Mouse (Mus musculus): ENCODE data around the gene Agpat1. TPM values are rescaled to one million over a fixed set of nuclear protein-coding genes. Genes with fewer than 3 reads are reported as not detected.

Agpat1 gene
- polyA plus RNA-seq, 1 experiment from 2014 or later, result 35.7 TPM

DNA sequence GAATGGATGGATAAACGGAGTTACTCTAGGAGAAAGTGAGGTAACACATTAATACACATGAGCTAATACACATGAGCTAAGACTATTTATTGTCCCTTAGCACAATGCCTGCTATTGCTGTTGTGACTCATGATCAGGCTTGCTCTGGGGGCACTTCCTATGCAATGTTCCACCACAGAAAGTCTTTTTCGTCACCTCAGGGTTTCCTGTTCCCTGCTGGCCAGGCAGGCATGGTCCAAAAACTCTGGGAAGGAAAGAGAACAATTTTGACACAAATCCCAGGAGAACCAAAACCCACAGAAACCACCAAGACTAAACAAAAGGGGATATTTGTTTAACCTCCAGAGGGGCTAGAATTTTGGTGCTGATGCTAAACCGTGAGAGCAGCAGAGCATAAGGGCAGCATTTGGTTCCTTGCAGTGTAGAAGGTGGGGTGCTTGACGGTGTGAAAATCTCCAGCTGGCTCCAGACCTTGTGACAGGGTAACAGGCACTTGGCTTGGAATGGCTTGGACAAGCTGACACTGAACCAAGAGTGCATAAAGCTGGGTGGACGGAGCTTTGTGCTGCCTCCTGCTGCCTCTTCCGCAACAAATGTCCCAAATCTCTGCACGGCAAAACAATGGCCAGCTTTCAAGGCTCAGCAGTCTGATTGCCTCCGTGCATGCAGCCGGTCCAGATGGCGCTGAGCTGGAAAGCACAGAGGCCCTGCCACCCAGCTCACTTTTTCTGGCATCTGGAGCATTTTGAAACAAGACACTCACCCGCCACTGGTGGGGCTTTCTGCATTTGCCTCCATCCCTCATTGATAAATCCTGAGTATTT lies 36.9 kb downstream of the Agpat1 start:
- peak overlapping the region; percentile 68 for H3K27ac ChIP-seq (ENCODE audit: low read length)
- TF ChIP-seq EP300 (IDR thresholded peaks at IDR 0.05), result peak; percentile 27; the same call in 1 of the 2 replicates
- peak; percentile 54 for TF ChIP-seq CTCF (IDR thresholded peaks at IDR 0.05)
- 13% methylated on average over 11 of the region's 11 CpGs for WGBS

DNA sequence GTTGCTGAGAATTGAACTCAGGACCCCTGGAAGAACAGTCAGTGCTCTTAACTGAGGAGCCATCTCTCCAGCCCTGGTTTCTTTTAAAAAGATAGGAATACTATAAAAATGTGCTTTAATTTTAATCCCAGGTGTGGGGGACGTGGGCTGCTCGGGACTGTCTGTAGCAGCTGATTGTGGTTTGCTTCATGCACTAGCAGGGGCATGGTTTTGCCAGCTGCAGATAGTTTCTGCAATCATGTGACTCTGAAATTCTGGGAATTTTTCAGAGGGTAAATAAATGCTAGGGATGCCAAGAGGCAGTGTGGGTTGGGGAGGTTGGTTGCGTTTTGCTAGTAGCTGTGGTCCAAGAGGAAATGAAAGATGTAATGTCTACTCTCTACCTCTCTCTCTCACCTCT lies 37.9 kb downstream of the Agpat1 start:
- H3K27me3 ChIP-seq (replicated peaks; ENCODE audit: insufficient read depth, low read length), result no peaks in the 10 kb centered on the region
- no peaks in the 10 kb centered on the region for H3K36me3 ChIP-seq (ENCODE audit: insufficient read depth, low read length)
- no peak overlapping the region for H3K4me3 ChIP-seq (ENCODE audit: low read depth, low read length)
- no peak overlapping the region for H3K4me2 ChIP-seq (replicated peaks; ENCODE audit: low read depth, low read length)
- ATAC-seq, result no peak
- WGBS, result 74% methylated on average over 3 of the region's 3 CpGs
- H3K9ac ChIP-seq (replicated peaks; ENCODE audit: low read depth), result no peak overlapping the region
- no peaks in the 10 kb centered on the region for H3K9me3 ChIP-seq (ENCODE audit: low read length)
- H3K4me1 ChIP-seq (ENCODE audit: insufficient read depth, low read depth, low read length), result peaks cover 10% of the 10 kb centered on the region
- no peak for TF ChIP-seq EP300 (IDR thresholded peaks at IDR 0.05)
- no peak for TF ChIP-seq CTCF (IDR thresholded peaks at IDR 0.05)
- H3K27ac ChIP-seq (ENCODE audit: low read length), result no peak overlapping the region
- no peak for DNase-seq (ENCODE audit: low spot score)

More for the DNA sequence above, 36.9 kb downstream of the Agpat1 start:
- Histone ChIP-seq H3K4me3 (ENCODE audit: low read depth, low read length) (no peak overlapping the region), H3K9ac (replicated peaks; ENCODE audit: low read depth) (no peak overlapping the region), H3K27me3 (replicated peaks; ENCODE audit: insufficient read depth, low read length) (no peaks in the 10 kb centered on the region), H3K36me3 (ENCODE audit: insufficient read depth, low read length) (no peaks in the 10 kb centered on the region), H3K4me2 (replicated peaks; ENCODE audit: low read depth, low read length) (no peak overlapping the region), H3K9me3 (ENCODE audit: low read length) (no peaks in the 10 kb centered on the region), H3K4me1 (ENCODE audit: insufficient read depth, low read depth, low read length) (peaks cover 10% of the 10 kb centered on the region)
- ATAC-seq (peak; percentile 46), DNase-seq (ENCODE audit: low spot score) (peak; percentile 81)

- no peak for ATAC-seq
- DNase-seq (ENCODE audit: low spot score), result no peak
- Histone ChIP-seq H3K27me3 (replicated peaks; ENCODE audit: insufficient read depth, low read length) (no peaks in the 10 kb centered on the region), H3K9me3 (ENCODE audit: low read length) (no peaks in the 10 kb centered on the region), H3K4me1 (ENCODE audit: insufficient read depth, low read depth, low read length) (peaks cover 15% of the 10 kb centered on the region), H3K4me2 (replicated peaks; ENCODE audit: low read depth, low read length) (no peak overlapping the region), H3K27ac (ENCODE audit: low read length) (no peak overlapping the region), H3K9ac (replicated peaks; ENCODE audit: low read depth) (no peak overlapping the region), H3K4me3 (ENCODE audit: low read depth, low read length) (no peak overlapping the region), H3K36me3 (ENCODE audit: insufficient read depth, low read length) (no peaks in the 10 kb centered on the region)
- TF ChIP-seq EP300 (IDR thresholded peaks at IDR 0.05), result no peak
- TF ChIP-seq CTCF (IDR thresholded peaks at IDR 0.05), result no peak
- WGBS, result 82% methylated on average over 4 of the region's 4 CpGs
Measured at GRCm38 (mm10) chr17:34643379-34643778, 39.3 kb downstream of the Agpat1 start.

GRCm38 (mm10) chr17:34643944-34644343 lies 39.9 kb downstream of the Agpat1 start:
- WGBS, result 74% methylated on average over 10 of the region's 10 CpGs
- Histone ChIP-seq H3K9me3 (ENCODE audit: low read length) (no peaks in the 10 kb centered on the region), H3K9ac (replicated peaks; ENCODE audit: low read depth) (no peak overlapping the region), H3K4me1 (ENCODE audit: insufficient read depth, low read depth, low read length) (peaks cover 15% of the 10 kb centered on the region), H3K36me3 (ENCODE audit: insufficient read depth, low read length) (no peaks in the 10 kb centered on the region), H3K4me2 (replicated peaks; ENCODE audit: low read depth, low read length) (no peak overlapping the region), H3K27ac (ENCODE audit: low read length) (no peak overlapping the region), H3K4me3 (ENCODE audit: low read depth, low read length) (no peak overlapping the region), H3K27me3 (replicated peaks; ENCODE audit: insufficient read depth, low read length) (no peaks in the 10 kb centered on the region)
- no peak for TF ChIP-seq CTCF (IDR thresholded peaks at IDR 0.05)
- no peak for TF ChIP-seq EP300 (IDR thresholded peaks at IDR 0.05)
- DNase-seq (ENCODE audit: low spot score), result no peak
- no peak for ATAC-seq

DNA sequence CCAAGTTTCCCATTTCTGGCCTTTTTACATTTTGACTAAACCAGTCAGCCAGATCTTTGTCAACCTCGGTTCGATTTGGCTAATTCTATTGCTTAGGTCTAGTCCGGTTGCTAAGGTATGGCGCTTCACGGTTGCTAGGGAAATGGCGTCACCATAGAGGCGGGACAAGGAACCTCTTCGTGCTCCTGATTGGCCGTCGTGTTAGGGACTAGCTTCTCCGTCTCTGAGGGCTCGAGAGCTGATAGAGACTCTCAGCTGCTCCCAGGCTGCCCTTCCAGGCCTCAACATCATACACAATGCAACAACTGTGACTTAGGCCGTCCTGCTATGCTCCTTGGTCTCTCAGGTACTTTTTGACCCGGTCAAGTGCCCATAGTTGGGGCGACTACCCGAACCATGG lies 40.5 kb downstream of the Agpat1 start, which contains the start of gene Fkbpl:
TSS of gene Fkbpl (plus strand) at position 157 of the 400 bp plus-strand sequence.
- Histone ChIP-seq H3K9me3 (ENCODE audit: low read length) (no peaks in the 10 kb centered on the region), H3K4me3 (ENCODE audit: low read depth, low read length) (peak within 1 kb of the TSS; percentile 54), H3K36me3 (ENCODE audit: insufficient read depth, low read length) (no peaks in the 10 kb centered on the region), H3K4me1 (ENCODE audit: insufficient read depth, low read depth, low read length) (peaks cover 15% of the 10 kb centered on the region), H3K27ac (ENCODE audit: low read length) (peak within 1 kb of the TSS; percentile 85), H3K27me3 (replicated peaks; ENCODE audit: insufficient read depth, low read length) (no peaks in the 10 kb centered on the region), H3K4me2 (replicated peaks; ENCODE audit: low read depth, low read length) (peak within 1 kb of the TSS; percentile 67), H3K9ac (replicated peaks; ENCODE audit: low read depth) (peak within 1 kb of the TSS; percentile 58)
- ATAC-seq (peak; percentile 78), DNase-seq (ENCODE audit: low spot score) (peak; percentile 98)
- WGBS, result under 1% methylated on average over 16 of the region's 16 CpGs
- TF ChIP-seq CTCF (IDR thresholded peaks at IDR 0.05), result no peak
- no peak for TF ChIP-seq EP300 (IDR thresholded peaks at IDR 0.05)

DNA sequence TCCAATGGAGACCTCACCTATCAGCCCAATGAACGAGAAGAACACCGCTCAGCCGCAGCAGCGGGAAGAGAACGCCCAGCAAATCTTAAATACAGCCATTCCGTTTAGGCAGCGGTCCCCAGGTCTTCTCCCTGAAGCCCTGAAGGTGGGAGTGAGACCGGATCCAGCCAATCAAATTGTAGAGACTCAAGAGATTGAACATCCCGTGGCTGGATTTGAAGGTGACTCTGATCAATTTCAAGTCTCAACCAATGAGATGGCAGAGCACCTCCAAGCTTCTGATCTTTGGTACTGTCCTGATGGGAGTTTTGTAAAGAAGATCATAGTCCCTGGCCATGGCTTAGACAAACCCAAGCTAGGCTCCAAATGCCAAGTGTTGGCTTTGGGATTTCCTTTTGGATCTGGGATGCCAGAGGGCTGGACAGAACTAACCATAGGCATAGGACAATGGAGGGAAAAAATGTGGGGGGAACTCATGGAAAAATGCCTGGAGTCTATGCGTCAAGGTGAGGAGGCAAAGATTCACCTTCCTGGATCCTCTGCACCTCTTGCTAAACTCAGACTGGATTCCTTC lies 41.3 kb downstream of the Agpat1 start:
- TF ChIP-seq EP300 (IDR thresholded peaks at IDR 0.05), result no peak
- TF ChIP-seq CTCF (IDR thresholded peaks at IDR 0.05), result no peak
- Histone ChIP-seq H3K9ac (replicated peaks; ENCODE audit: low read depth) (peak overlapping the region; percentile 58), H3K4me3 (ENCODE audit: low read depth, low read length) (peak overlapping the region; percentile 54), H3K27ac (ENCODE audit: low read length) (peak overlapping the region; percentile 85; the same call in 1 of the 2 replicates), H3K4me1 (ENCODE audit: insufficient read depth, low read depth, low read length) (peaks cover 12% of the 10 kb centered on the region), H3K27me3 (replicated peaks; ENCODE audit: insufficient read depth, low read length) (no peaks in the 10 kb centered on the region), H3K36me3 (ENCODE audit: insufficient read depth, low read length) (no peaks in the 10 kb centered on the region), H3K4me2 (replicated peaks; ENCODE audit: low read depth, low read length) (peak overlapping the region; percentile 67), H3K9me3 (ENCODE audit: low read length) (no peaks in the 10 kb centered on the region)
- WGBS, result 36% methylated on average over 10 of the region's 10 CpGs
- DNase-seq (ENCODE audit: low spot score) (no peak), ATAC-seq (no peak)
